ENCODE assay signal across 12 mouse cellular contexts in the genomic region with DNA sequence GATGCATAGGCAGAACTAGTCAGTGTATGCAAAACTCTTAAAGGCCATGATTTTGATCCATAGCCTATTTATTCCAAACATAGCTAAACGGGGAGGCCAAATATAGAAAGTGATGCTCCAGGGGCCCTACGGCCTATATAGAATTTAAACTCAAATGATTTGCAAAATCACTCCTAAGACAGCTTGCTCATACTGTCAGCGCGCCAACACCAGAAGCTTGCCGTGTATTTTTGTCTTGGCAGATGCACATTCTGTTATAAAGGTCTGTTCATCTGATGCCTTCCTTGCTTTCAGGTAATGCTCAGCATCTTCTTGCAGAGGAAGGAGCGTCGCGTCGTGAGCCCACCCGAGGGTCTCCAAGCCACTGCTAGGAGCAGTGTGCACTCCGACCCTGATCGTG.
DNase-seq lines count a peak whose midpoint lies in the region; ATAC-seq lines count a peak whose summit lies in the region.
"Had no signal": no experiment of that assay in that cellular context is flagged by ENCODE, and none has a peak within 500 bp of the region (broad histone marks: within the 10 kb centered on the region; RNA-seq: fewer than 3 reads in every experiment).

No protein-coding gene starts in this region.

- 68% methylated on average over 12 of the region's 12 CpGs for WGBS in forebrain, embryonic 16.5 days

- H3K36me3 ChIP-seq in forebrain, embryonic 16.5 days (ENCODE audit: control insufficient read depth, insufficient read depth) = no peaks in the 10 kb centered on the region
- H3K36me3 ChIP-seq: hindbrain, embryonic 10.5 days had no signal

- no peak overlapping the region for H3K9ac ChIP-seq in forebrain, embryonic 16.5 days (replicated peaks; ENCODE audit: low read depth, low read length)

- peaks cover 21% of the 10 kb centered on the region for H3K4me1 ChIP-seq in forebrain, embryonic 16.5 days (replicated peaks; ENCODE audit: control insufficient read depth, insufficient read depth, low read length)
- H3K4me1 ChIP-seq: hindbrain, embryonic 10.5 days had no signal

- peak overlapping the region; percentile 85 for H3K27ac ChIP-seq in forebrain, embryonic 16.5 days (ENCODE audit: low read length)
- H3K27ac ChIP-seq: hindbrain, embryonic 10.5 days had no signal

- intact Hi-C loops in heart, postnatal 36 days (cut with DNase I) = no loop called here

- ATAC-seq in forebrain, embryonic 16.5 days = peak; percentile 77

- DNase-seq in cerebellum, adult 18-20 months = peak; percentile 42 to 47
- DNase-seq in layer of hippocampus, postnatal 10 days (ENCODE audit: low spot score in 2 of 2) = peak; percentile 41 to 58
- DNase-seq in right cerebral cortex, adult 2 months (ENCODE audit: low spot score in 2 of 2) = peak; percentile 70 to 83
- no peak for DNase-seq in ovary, postnatal 36 days (ENCODE audit: low spot score)
- no peak for DNase-seq in heart, postnatal 4 days
- DNase-seq in heart, postnatal 36 days = no peak
- DNase-seq: heart, adult 18-20 months; liver; lung, postnatal 14 days had no signal

- no peak overlapping the region for H3K4me3 ChIP-seq in forebrain, embryonic 16.5 days (replicated peaks; ENCODE audit: low read length)
- H3K4me3 ChIP-seq: hindbrain, embryonic 10.5 days had no signal

- no peaks in the 10 kb centered on the region for H3K27me3 ChIP-seq in forebrain, embryonic 16.5 days (replicated peaks; ENCODE audit: control insufficient read depth, insufficient read depth, low read length)
- H3K27me3 ChIP-seq: CH12.LX had no signal

- H3K9me3 ChIP-seq in forebrain, embryonic 16.5 days (ENCODE audit: control insufficient read depth, low read length) = no peaks in the 10 kb centered on the region
- H3K9me3 ChIP-seq: hindbrain, embryonic 10.5 days had no signal

- peak overlapping the region; percentile 38 for H3K4me2 ChIP-seq in forebrain, embryonic 16.5 days (ENCODE audit: low read length)

Comparison
In these comparisons a context has a peak if more than half of its experiments do, and no peak if none do; other contexts are left out.
1. DNase-seq: peak in cerebellum, adult 18-20 months (2 of 2), layer of hippocampus, postnatal 10 days (2 of 2) and right cerebral cortex, adult 2 months (2 of 2); none in ovary, postnatal 36 days (single experiment), heart, postnatal 4 days (single experiment) and heart, postnatal 36 days (0 of 2).